Mouse (Mus musculus) activated CD4-positive, CD25-positive, alpha-beta regulatory T cell, adult 4 months (primary cell): ENCODE measurements at regions not wholly inside any gene's neighbourhood (a gene's known extent, or its start where the extent isn't known, plus 50 kb on each side); places are given as distances from the start of the nearest gene placed in this dataset.

Experiments
- ATAC-seq: one replicate; pipeline ENCODE4 v1.8.0; 2017

- ATAC-seq, result no peak
Measured at GRCm38 (mm10) chr10:37316701-37317100, 178.0 kb upstream of the Marcks start.

GRCm38 (mm10) chr10:37315804-37316203 lies 177.1 kb upstream of the Marcks start:
- ATAC-seq, result no peak

- no peak for ATAC-seq
Measured at GRCm38 (mm10) chr10:37314746-37315430, 176.2 kb upstream of the Marcks start.

- ATAC-seq, result no peak
Measured at GRCm38 (mm10) chr10:37313461-37313860, 174.7 kb upstream of the Marcks start.

GRCm38 (mm10) chr10:37310266-37310945 lies 171.7 kb upstream of the Marcks start:
- ATAC-seq, result no peak

- ATAC-seq, result no peak
Measured at GRCm38 (mm10) chr10:37304656-37305055, 165.9 kb upstream of the Marcks start.

GRCm38 (mm10) chr10:37300181-37300889 lies 161.6 kb upstream of the Marcks start:
- no peak for ATAC-seq

GRCm38 (mm10) chr10:37298689-37299421 lies 160.1 kb upstream of the Marcks start:
- no peak for ATAC-seq

- ATAC-seq, result no peak
Measured at GRCm38 (mm10) chr10:37294231-37294630, 155.5 kb upstream of the Marcks start.

- no peak for ATAC-seq
Measured at GRCm38 (mm10) chr10:37293292-37293691, 154.6 kb upstream of the Marcks start.

- no peak for ATAC-seq
Measured at GRCm38 (mm10) chr10:37291639-37292495, 153.1 kb upstream of the Marcks start.

- ATAC-seq, result no peak
Measured at GRCm38 (mm10) chr10:37289964-37290704, 151.4 kb upstream of the Marcks start.

- ATAC-seq, result no peak
Measured at GRCm38 (mm10) chr10:37286305-37286704, 147.6 kb upstream of the Marcks start.

- no peak for ATAC-seq
Measured at GRCm38 (mm10) chr10:37282951-37283350, 144.2 kb upstream of the Marcks start.

- ATAC-seq, result no peak
Measured at GRCm38 (mm10) chr10:37280823-37281222, 142.1 kb upstream of the Marcks start.

- no peak for ATAC-seq
Measured at GRCm38 (mm10) chr10:37280150-37280820, 141.6 kb upstream of the Marcks start.

GRCm38 (mm10) chr10:37279316-37279715 lies 140.6 kb upstream of the Marcks start:
- ATAC-seq, result no peak

- no peak for ATAC-seq
Measured at GRCm38 (mm10) chr10:37275857-37276256, 137.1 kb upstream of the Marcks start.

- ATAC-seq, result no peak
Measured at GRCm38 (mm10) chr10:37275271-37275670, 136.6 kb upstream of the Marcks start.

GRCm38 (mm10) chr10:37271967-37272366 lies 133.2 kb upstream of the Marcks start:
- ATAC-seq, result no peak
